In genomic region chr9:44567338-44568082, GRCm38 (mm10) we compare ENCODE assay signal across 9 mouse cellular contexts. TPM values are rescaled to one million over a fixed set of nuclear protein-coding genes. Genes with fewer than 3 reads are reported as not detected.
DNase-seq lines count a peak whose midpoint lies in the region; ATAC-seq and TF ChIP-seq lines count a peak whose summit lies in the region.
"Had no signal": no experiment of that assay in that cellular context is flagged by ENCODE, and none has a peak within 500 bp of the region (broad histone marks: within the 10 kb centered on the region; RNA-seq: fewer than 3 reads in every experiment).

No protein-coding gene starts in this region.

- H3K9ac ChIP-seq in liver, embryonic 12.5 days: no peak overlapping the region

- no peak for TF ChIP-seq CTCF in spleen, adult 2 months (IDR thresholded peaks at IDR 0.05; ENCODE audit: extremely low read depth, insufficient read depth, insufficient read length, insufficient replicate concordance)
- no peak for TF ChIP-seq CTCF in small intestine, adult 2 months (IDR thresholded peaks at IDR 0.05; ENCODE audit: extremely low read depth, insufficient read length, insufficient replicate concordance, low read depth, low read length)

- peak; percentile 39 to 82 for DNase-seq in spleen, adult 2 months (ENCODE audit: low read depth in 1 of 2, low spot score in 2 of 2)
- DNase-seq in spleen, postnatal 14 days (ENCODE audit: low spot score in 2 of 2): no peak
- peak; percentile 56 to 65 for DNase-seq in cerebellum, adult 18-20 months
- DNase-seq in thymus, postnatal 10 days (ENCODE audit: low spot score in 2 of 2): no peak

- H3K4me1 ChIP-seq in spleen, adult 2 months (ENCODE audit: control insufficient read depth, insufficient read depth, insufficient read length): peaks cover 44% of the 10 kb centered on the region; the same call in 1 of the 2 replicates
- peaks cover 57% of the 10 kb centered on the region for H3K4me1 ChIP-seq in liver, embryonic 12.5 days
- H3K4me1 ChIP-seq in small intestine, adult 2 months (ENCODE audit: control insufficient read depth, insufficient read depth, insufficient read length, low read length): no peaks in the 10 kb centered on the region; the same call in 1 of the 2 replicates

- WGBS in spleen, adult 2 months: 29% methylated on average over 9 of the region's 9 CpGs
- 51% methylated on average over 9 of the region's 9 CpGs for WGBS in liver, embryonic 12.5 days (ENCODE audit: insufficient replicate concordance)
- WGBS in small intestine, adult 2 months: 75% methylated on average over 9 of the region's 9 CpGs

- H3K4me3 ChIP-seq in spleen, adult 2 months (ENCODE audit: extremely low read depth, insufficient read depth, insufficient read length): no peak overlapping the region; the same call in 1 of the 2 replicates
- no peak overlapping the region for H3K4me3 ChIP-seq in liver, embryonic 12.5 days
- no peak overlapping the region for H3K4me3 ChIP-seq in small intestine, adult 2 months (ENCODE audit: low read depth, low read length)

- ATAC-seq in liver, embryonic 12.5 days: no peak
- no peak for ATAC-seq in erythroid progenitor cell, adult 5-6 weeks (replicated peaks; ENCODE audit: low FRiP score, poor library complexity, severe bottlenecking)
- no peak for ATAC-seq in megakaryocyte-erythroid progenitor cell, adult 5-6 weeks (replicated peaks; ENCODE audit: low FRiP score, low TSS enrichment, poor library complexity, severe bottlenecking)

- H3K27ac ChIP-seq in spleen, adult 2 months (ENCODE audit: insufficient read depth, low read length): peak overlapping the region; percentile 94
- peak overlapping the region; percentile 62 for H3K27ac ChIP-seq in liver, embryonic 12.5 days
- H3K27ac ChIP-seq in small intestine, adult 2 months (ENCODE audit: insufficient read depth, low read depth, low read length): peak overlapping the region; percentile 72

- peak overlapping the region; percentile 15 for H3K4me2 ChIP-seq in liver, embryonic 12.5 days

- no peak for TF ChIP-seq POLR2A in spleen, adult 2 months (IDR thresholded peaks at IDR 0.05; ENCODE audit: low read depth, low read length)
- TF ChIP-seq POLR2A in small intestine, adult 2 months (IDR thresholded peaks at IDR 0.05; ENCODE audit: low read depth, low read length): no peak

- H3K36me3 ChIP-seq in spleen, adult 2 months (ENCODE audit: control insufficient read depth, insufficient read depth, low read length): no peaks in the 10 kb centered on the region
- H3K36me3 ChIP-seq in liver, embryonic 12.5 days: no peaks in the 10 kb centered on the region
- no peaks in the 10 kb centered on the region for H3K36me3 ChIP-seq in small intestine, adult 2 months (ENCODE audit: control insufficient read depth, insufficient read depth, low read length)

- H3K27me3 ChIP-seq in spleen, adult 2 months (ENCODE audit: control insufficient read depth, insufficient read depth, low read length): no peaks in the 10 kb centered on the region
- no peaks in the 10 kb centered on the region for H3K27me3 ChIP-seq in liver, embryonic 12.5 days (replicated peaks)
- H3K27me3 ChIP-seq in small intestine, adult 2 months (ENCODE audit: control insufficient read depth, insufficient read depth, low read length): no peaks in the 10 kb centered on the region

- H3K9me3 ChIP-seq in liver, embryonic 12.5 days (replicated peaks): no peaks in the 10 kb centered on the region

RNA-seq across cellular contexts. Expression of gene Cxcr5, which starts 5.8 kb away (rescaled TPM):
- 133 and 154 TPM in 2 replicates for polyA plus RNA-seq in spleen, adult 2 months (2012; rRNA removed)
- polyA plus RNA-seq in liver, embryonic 12.5 days (2016; fragmentation: Nextera tagmentation; extraction: Ambion mirVana): 0.05 TPM in 1 of 2 replicates, not detected in the other
- 2.0 and 5.7 TPM in 2 replicates for polyA plus RNA-seq in small intestine, adult 2 months (2012; rRNA removed)
- 0.42 and 1.4 TPM in 2 replicates for total RNA-seq in erythroid progenitor cell, adult 5-6 weeks (2015; ENCODE audit: low replicate concordance)
- 1.8 TPM in 1 of 2 replicates, not detected in the other for total RNA-seq in erythroid progenitor cell, adult 5-6 weeks (2017; ENCODE audit: low replicate concordance)
- 0.54 and 6.2 TPM in 2 replicates for total RNA-seq in megakaryocyte-erythroid progenitor cell, adult 5-6 weeks (2014; fragmentation: Nextera tagmentation)
- 0.08 and 1.8 TPM in 2 replicates for total RNA-seq in megakaryocyte-erythroid progenitor cell, adult 5-6 weeks (2017)
- total RNA-seq: left cerebral cortex, postnatal 36 days had no signal

RNA-seq across cellular contexts. Expression of gene Ddx6, which starts 37.2 kb away (rescaled TPM):
- 15.3 and 17.3 TPM in 2 replicates for polyA plus RNA-seq in spleen, adult 2 months (2012; rRNA removed)
- 9.3 and 10.0 TPM in 2 replicates for polyA plus RNA-seq in liver, embryonic 12.5 days (2016; fragmentation: Nextera tagmentation; extraction: Ambion mirVana)
- 5.1 and 9.6 TPM in 2 replicates for polyA plus RNA-seq in small intestine, adult 2 months (2012; rRNA removed)
- total RNA-seq in erythroid progenitor cell, adult 5-6 weeks (2015; ENCODE audit: low replicate concordance): 40.0 and 59.5 TPM in 2 replicates
- total RNA-seq in erythroid progenitor cell, adult 5-6 weeks (2017; ENCODE audit: low replicate concordance): 79.5 and 91.5 TPM in 2 replicates
- total RNA-seq in megakaryocyte-erythroid progenitor cell, adult 5-6 weeks (2014; fragmentation: Nextera tagmentation): 73.6 and 92.1 TPM in 2 replicates
- 76.4 and 93.3 TPM in 2 replicates for total RNA-seq in megakaryocyte-erythroid progenitor cell, adult 5-6 weeks (2017)

Comparison
In these comparisons a context has a peak if more than half of its experiments do, and no peak if none do; other contexts are left out.
1. DNase-seq: peak in spleen, adult 2 months (2 of 2) and cerebellum, adult 18-20 months (2 of 2); none in spleen, postnatal 14 days (0 of 2) and thymus, postnatal 10 days (0 of 2).
2. RNA of gene Cxcr5, which starts 5.8 kb away (polyA plus RNA-seq): 133 to 154 TPM in spleen, adult 2 months; 2.0 to 5.7 TPM in small intestine, adult 2 months and 0.05 TPM in liver, embryonic 12.5 days; every median in the first group is over 10 times any median in the second.
3. Peak in every context shown above with its lines, with median percentiles within 50 percentile points of each other: H3K27ac ChIP-seq.